Mouse (Mus musculus): Measurements from ENCODE around the gene Arpc2.

Arpc2 gene

DNA sequence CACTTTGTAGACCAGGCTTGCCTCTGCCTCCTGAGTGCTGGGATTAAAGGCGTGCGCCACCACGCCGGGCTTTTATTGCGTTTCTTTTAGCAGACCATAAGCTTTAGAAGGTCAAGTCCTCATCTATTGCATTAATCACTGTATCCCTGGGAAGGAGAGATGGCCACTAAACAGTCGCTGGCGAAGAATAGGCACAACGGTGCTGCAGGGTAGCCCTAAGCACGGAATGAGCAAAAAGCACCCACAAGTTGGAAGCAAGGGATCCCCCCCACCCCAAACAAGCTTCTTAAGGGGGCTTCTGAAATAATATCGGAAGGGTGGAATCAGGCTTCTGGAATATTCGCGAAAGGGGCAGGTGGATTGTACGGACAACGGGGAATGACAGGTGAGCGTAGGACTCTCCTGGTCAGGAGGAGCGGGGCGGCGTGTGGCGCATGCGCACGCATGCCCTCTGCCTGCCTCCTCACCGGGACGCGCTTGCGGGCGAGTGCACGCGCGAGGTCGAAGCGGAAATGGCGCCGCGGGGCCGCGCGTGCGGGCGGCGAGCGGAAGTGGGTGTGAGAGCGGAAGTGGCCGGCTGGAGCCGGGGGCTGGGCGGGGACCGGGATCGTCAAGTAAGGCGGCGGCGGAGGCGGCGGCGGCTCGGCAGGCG lies at the start of gene Arpc2:
Gene Arpc2, plus strand, starts transcription at position 147 of the 652 bp plus-strand sequence.
- peak; percentile 97 to 98 for DNase-seq

DNA sequence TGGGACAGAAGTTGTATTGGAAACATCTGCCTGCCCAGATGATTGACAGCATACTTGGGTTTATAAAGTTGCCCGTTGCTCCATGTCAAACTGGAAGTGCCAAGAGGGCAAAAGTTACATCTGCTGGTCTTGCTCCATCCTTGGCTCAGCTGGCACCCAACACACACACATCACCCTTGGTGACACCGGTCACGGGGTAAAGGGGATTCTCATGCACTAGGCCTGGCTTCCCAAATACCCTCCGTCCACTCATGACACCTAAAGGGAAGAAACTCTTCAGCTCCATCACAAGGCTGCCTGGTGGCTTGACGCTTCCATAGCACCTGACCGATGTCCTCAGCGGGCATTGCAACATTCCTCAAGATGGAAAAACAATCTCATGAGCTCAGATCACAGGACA lies 45.4 kb upstream of the Arpc2 start:
- DNase-seq, result no peak

DNA sequence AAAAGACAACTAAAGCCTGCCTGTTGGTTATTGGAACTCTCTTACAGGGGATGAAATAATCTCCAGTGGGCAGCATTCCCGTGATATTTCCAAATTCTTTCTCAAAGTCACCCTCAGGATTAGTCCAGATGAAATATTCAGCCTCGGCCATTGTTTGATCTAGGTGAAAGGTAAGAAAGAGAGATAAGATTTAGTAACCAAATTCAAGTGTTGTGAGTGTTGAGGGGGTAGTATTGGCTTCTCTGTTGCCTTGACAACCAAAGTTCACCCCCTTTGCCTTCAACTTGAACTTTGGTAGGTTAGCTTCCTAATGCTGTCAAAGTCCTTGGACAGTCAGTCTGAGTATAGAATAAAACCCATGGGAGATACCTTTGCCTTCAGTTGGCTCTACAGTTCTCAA lies 43.2 kb upstream of the Arpc2 start:
- DNase-seq, result no peak

DNA sequence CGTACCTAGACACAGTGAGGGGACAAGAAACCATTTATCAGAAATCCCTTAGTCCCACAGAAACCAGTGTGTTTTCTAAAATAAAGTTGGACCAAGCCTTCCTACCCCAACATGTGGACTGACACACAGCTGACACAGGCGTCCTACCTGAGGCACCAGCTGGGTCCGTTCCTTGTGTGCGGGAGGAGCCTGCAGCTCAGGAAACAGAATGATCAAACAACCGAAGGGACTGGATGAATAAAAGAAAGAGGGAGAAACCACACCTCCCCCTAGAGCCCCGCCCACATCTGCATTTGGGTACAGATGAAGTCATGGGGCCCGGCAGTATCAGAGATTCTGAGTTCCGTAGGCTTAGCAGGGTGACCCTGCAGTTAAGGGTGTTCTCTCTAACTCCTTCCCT lies 41.4 kb upstream of the Arpc2 start, which contains the start of gene Cxcr1:
Gene Cxcr1, minus strand, starts transcription at position 187 of the 400 bp plus-strand sequence.
- no peak for DNase-seq

DNA sequence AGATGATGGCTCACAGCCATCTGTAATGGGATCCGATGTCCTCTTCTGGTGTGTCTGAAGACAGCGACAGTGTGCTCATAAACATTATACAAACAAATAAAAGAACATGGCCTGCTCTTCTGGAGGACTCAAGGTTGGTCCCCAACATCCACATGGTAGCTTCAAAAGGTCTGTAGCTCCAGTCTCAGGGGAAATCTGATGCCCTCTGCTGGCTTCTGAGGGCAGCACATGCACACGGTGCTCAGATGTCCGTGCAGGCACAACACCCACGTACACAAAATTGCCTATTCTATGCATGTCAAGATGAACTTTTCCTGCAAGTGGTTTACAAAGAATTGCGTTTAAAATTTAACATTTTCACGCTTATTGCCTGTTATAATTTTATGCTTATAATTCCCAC lies 39.9 kb upstream of the Arpc2 start:
- DNase-seq, result peak in 1 of 2 experiments; percentile 28

DNA sequence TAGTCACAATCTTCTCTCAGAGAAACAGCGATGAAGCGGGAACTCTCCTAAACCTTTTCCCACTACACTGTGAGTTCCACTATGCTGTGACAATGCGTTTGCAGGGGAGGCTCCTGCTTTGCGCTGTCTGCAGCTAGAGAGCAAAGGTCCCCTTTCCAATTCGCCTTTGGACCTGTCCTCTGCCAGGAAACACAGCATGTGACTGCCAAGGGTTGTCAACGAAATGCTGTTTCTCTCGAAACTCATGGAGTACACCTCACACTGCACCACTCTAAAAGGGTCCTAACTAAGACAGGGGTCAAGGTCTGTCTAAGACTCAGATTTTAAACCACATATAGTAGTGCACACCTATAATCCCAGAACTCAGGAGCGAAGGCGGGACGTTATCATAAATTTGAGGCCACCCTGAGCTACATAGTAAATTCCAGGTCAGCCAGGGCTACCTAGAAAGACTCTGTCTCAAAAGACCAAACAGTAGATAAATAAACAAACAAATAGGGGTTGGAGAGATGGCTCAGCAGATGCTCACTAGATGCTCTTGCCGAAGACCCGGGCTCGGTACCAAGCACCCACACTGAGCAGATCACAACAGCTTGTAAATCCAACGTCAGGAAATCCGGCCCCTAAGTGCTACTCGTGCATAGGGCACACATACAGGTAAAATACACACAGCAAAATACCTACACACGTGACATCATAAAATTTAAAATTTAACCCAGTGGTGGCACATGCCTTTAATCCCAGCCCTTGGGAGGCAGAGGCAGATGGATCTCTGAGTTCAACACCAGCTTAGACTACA lies 39.1 kb upstream of the Arpc2 start:
- DNase-seq, result no peak

DNA sequence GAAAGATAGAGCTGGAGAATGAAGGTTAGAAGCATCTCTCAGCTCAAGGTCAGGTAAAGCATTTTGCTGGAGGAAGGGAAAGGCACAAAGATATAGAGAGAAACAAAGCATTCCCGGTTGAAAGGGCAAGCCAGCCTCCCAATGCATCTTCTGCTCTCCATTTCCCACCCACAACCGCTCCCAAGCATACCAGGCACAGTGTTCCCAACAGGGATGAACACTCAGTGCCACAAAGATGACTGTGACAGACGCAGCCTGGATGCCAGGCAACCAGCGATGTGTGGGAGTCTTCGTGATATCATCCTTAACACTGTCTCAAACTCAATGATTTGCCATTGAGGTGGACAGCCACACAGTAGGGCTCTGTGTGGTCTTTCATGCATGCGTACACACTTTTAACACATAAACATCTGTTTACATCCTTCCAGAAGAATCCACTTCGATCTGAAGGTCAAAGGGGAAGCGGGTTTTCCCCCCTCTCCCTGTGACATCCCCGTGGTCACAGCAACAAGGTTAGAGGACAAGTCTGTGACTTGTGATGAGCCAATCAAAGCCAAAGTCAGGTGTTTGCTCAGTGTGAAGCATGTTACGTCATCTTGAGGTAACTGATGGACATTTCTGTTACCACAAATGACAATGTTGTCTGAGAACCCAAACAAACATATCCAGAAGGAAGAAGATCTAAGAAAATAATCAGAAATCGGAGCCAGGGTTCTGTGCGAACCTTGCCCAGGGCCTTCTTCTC lies 38.0 kb upstream of the Arpc2 start:
- DNase-seq, result no peak

DNA sequence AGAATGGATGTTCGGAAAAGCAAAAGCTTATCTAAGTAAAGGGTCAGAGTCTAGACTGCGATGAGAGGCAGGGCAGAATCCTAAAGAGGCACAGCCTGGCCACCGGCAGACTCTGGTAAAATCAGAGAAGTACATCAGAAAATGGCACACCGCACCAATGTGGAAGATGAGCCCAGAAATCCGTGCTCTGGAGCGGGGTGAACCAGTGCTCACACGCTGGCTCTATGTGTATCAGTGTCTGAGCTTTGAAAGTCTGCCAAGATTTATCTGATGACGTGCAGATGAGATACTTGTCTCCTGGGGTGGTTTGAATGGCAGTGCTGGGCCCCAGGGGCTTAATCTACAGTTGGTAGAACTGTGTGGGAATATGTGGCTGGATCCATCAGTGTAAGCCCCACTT lies 36.8 kb upstream of the Arpc2 start:
- no peak for DNase-seq

DNA sequence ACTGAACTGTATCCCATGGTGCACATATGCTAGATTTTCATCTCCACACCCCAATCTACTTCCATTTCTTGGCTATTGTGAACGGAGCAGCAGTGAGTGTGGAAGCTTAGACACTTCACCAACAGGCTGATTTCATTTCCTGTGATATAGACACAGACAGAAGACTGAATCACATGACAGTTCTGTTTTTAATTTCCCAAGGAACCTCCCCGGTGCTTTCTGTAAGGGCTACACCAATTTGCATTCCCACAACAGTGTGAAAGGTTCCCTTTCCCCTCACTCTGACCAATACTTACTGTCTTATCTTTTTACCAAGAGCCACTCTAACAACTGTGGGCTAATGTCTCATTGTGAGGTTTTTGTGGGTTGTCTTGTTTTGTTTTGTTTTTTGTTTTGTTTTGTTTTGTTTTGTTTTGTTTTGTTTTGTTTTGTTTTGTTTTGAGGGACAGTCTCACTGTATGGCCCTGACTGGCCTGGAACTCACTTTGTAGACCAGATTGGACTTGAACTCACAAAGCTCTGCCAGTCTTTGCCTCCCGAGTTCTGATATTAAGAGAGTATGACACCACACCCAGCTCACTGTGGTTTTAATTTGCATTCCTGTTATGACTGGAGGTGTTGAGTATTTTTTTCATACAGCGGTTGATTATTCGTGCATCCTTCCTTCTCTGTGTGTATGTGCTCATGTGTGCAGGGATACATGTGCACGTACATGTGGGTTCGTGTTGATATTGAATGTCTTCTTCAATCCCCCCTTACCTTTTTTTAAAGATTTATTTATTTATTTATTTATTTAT lies 34.6 kb upstream of the Arpc2 start:
- no peak for DNase-seq

DNA sequence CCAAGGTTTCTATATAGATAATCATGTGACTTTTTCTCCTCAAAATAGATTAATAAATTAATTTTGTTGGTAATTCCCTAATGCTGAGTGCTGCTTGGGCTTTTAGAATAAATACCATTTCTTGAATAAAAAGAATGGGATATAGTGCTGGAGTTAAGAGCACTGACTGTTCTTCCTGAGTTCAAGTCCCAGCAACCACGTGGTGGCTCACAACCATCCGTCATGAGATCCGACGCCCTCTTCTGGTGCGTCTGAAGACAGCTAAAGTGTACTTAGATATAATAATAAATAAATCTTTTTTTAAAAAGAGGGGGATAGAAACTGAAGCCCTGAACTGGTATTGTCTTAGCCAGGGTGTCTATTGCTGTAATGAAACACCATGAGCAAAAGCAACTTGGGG lies 32.4 kb upstream of the Arpc2 start:
- no peak for DNase-seq

DNA sequence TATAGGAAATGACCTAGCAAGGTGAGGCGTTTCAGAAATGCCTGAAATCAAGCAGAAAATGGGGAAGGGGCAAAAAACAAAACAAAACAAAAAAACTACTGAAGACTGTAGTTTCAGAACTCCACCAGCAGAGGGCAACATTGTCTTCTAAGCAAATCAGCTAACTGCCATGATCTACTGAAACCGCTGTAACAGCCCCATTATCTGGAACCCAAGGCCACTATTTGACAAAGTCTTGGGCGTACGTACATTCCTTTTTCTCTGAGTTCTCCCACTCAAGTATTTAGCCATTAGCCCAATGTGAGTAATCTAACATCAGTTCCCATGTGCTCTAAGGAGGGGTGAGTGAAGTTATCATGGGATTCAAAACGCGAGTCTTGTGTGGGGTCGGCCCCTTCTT lies 30.0 kb upstream of the Arpc2 start:
- DNase-seq, result peak in 1 of 2 experiments; percentile 12

DNA sequence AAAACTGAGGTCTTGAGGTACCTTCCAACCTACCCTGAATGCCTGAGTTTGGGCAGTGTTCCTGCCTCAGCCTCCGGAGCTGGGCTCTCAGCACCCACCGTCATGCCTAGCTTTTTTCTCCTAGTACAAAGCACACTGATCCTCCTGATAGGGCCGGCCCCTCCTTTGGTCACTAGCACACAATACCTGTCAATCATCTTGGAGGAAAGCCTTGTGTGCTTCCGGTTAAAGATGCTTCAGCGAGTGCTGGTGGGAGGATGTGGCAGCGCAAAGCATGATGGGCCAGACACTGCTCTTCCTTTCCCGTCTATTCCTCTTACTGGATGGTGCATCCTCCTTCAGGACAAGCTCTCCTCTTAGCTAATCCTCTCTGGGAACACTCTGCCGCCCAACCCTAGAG lies 29.2 kb upstream of the Arpc2 start:
- no peak for DNase-seq

DNA sequence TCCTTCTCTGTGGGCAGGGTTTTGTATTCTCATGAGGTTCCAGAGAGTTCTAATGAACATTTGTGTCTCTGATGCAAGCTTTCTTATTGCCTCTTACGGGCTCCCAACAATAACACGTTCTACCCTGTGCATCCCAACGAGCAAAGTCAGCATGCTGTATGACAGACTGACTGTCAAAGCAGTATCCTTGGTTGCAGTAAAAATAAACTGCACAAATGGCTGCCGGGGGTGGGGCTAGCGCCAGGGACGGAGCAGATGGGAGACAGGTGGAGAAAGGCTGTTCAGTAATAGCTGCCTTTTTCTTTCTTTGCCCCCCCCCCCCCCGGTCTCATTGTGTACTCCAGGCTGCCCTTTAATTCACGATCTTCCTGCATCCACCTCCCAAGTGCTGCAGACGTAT lies 28.0 kb upstream of the Arpc2 start:
- DNase-seq, result no peak

DNA sequence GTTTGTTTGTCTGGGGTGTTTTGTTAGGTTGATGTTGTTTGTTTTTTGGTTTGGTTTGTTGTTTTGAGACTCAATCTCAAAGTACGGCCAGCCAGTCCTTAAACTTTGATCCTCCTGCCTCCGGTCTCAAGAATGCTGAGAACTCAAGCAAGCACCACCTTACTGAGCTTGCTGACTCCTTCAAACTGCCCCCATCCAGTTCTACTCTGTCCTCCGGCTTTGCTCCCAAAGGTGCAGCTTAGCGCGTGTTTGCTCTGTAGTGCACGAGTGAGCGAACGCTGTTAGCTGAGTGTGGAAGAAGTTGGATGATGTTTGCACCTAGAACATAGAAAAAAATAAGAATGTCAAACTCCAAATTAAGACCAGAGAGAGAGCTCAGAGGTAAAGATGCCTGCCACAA lies 26.9 kb upstream of the Arpc2 start:
- DNase-seq, result no peak

DNA sequence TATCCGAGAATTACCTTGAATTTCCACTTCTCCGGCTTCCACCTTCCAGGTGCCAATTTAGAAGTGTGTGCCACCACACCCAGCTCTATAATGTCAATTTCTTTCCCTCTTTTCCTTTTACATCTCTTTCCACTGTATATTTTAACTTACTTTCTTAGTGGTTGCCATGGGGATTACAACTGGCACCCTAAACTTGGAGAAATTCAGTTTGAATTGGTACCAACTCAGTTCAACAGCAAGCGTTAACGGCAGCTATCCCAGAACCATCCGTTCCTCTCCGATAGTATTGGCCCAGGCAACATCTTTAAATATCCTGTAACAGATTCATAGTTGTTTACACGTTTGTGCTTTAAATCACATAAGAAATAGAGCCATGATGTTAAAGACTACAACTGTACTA lies 16.0 kb upstream of the Arpc2 start:
- no peak for DNase-seq

DNA sequence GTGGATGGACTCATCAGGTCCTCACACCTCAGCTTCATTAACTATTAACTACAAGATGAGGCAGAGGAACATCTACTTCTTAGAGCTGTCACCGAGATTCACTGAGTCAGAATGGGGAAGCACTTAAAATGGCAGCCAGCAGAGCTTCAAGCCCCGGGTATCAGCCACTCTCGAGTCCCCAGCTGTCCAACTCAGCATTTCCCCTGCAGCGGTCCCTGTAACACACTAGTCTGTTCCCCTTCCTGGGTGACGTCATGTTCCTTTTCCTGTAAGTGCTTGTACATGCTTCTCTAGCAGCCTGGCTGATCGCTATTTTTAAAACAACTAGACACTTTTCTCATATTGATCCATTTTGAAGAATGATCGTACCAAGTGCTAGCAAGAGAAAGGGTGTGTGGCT lies 8.6 kb upstream of the Arpc2 start:
- peak; percentile 52 to 69 for DNase-seq

DNA sequence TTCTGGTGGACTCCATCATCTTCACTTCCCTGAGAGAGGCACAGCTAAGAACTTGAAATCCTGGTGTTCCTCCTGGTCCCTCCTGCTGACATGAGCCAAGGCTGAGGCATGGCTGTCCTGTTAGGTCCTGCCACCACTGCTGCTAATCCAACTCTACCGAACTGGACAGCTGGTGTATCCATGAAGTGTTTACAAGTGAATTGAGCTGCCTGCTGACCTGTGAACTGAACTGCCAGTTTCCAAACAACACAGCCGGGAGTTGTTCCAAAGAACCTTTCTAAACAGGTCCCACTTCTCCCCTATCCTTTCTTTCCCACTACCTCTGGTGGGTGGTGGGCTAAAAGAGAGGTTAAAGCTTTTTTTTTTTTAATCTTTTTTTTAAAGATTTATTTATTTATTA lies 5.9 kb upstream of the Arpc2 start:
- no peak for DNase-seq

DNA sequence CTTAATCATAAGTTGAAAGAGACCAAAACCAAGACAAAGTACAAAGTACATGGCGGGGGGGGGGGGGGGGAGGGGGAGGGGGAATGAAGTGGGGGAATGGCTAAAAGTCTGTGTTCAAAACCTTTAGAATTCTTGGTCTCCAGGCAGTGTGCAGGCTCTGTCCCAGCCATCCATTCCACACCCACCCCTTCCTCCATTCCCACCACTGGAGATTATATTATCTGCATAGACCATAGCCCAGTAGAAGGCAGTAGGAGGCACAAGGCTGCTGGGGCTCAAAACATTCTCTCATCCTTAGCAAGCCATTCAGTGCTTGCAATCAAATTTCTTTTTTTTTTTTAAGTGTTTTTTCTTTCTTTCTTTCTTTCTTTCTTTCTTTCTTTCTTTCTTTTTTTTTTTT lies 4.9 kb upstream of the Arpc2 start:
- DNase-seq, result no peak

DNA sequence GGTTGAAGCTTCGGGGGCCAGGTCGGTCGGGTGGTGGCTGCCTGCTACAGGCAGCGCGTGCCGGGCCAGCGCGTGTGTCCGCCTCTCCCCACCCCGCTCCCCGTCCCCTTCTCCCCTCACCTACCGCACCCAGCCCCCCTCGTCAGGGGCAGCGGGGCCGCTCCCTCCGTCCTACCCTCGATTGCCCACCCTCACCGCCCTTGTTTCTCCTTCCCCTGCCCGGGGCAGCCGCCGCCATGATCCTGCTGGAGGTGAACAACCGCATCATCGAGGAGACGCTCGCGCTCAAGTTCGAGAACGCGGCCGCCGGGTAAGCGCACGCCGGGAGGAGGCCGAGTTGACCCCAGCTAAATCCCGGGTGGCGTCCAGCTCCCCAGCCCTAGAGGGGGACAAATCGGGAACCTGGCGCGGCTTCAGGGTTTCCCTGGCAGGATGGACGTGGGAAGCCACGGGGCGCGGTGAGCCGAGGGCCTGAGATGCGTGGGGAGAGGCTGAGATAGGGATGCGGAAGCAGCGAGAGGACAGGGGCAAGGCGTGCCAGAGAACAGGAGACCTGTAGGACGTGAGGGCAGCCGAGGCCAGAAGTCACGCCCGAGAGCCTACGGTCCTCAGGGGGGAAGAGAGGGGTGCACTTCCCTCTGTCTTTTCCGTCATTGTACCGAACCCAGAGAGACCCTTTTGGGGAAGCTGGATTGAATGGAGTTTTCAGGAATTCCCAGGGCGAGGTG lies 870 bp downstream of the Arpc2 start:
- DNase-seq, result peak; percentile 57 to 61

DNA sequence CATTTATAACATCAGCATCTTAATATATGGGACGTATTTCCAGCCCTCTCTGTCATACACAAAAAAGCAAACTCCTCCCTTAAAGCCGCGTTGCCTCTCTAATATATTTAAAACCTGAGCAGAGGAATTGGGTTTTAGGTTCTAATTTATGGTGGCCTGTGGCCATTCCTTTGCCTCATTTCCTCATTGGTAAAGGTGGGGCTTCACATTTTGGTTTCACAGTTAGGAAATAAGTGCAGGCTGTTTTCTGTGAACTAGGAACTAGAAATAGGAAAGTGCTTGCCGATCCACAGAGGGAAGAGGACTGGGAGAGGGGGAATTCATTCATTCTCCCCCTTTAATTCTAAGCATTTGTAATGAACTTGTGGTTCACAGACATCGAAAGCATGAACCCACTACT lies 1.8 kb downstream of the Arpc2 start:
- DNase-seq, result no peak

DNA sequence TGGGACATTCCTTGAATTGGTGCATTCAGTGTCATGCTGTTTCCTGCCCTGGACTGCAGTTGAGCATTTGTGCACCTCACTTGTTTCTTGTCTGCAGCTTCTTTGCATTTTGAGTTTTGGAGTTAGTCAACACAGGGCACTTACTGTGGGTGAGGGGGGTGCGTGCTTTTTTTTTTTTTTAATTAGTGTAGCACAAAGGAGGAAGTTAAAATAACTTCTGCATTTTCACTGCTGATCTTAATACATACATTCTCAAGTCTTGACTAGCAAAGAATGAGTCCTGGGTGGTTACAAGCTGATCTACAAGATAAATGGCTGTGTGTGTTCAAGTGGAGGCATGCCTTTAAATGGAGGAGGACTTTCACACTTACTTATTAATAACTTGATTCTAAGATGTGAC lies 2.3 kb downstream of the Arpc2 start:
- DNase-seq, result no peak

DNA sequence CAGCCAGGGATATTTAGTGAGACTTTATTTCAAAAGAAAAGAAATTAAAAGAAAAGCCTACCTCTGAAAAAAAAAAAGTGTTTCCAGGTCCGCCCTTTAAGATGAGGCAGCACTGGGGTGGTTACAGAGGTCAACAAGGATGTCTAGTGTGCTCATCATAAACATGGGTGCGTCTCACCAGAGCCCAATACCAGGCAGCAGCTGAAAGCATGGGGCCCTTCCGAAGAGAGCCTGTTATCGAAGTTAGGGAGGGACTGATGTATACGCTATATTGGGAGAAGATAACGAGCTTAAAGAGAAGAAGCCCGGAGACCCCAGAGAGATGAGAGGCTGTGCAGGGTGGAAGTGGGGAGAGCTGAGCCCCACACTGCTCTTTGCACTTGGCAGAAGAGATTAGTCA lies 3.3 kb downstream of the Arpc2 start:
- DNase-seq, result no peak
